Mouse (Mus musculus) C2C12 (cell line): ENCODE data around the gene Trpm1. TPM values are rescaled to one million over a fixed set of nuclear protein-coding genes. Genes with fewer than 3 reads are reported as not detected.

ENCODE experiments used
- H3K27me3 ChIP-seq: one replicate; pipeline ENCODE4 v1.6.1; 2011; ENCODE audit not compliant: control insufficient read depth, insufficient read depth, insufficient read length
- H3K36me3 ChIP-seq: one replicate; pipeline ENCODE4 v1.6.1; 2011; ENCODE audit not compliant: control insufficient read depth, insufficient read depth
- H3K4me3 ChIP-seq: one replicate; pipeline ENCODE4 v1.5.1; 2011; ENCODE audit warnings: mild to moderate bottlenecking, control low read depth; ENCODE audit not compliant: poor library complexity, insufficient read depth, severe bottlenecking
- H3K79me2 ChIP-seq: one replicate; pipeline ENCODE4 v1.6.1; 2011; ENCODE audit not compliant: control insufficient read depth, insufficient read depth
- H3K79me3 ChIP-seq: one replicate; pipeline ENCODE4 v1.6.1; 2011; ENCODE audit warnings: low read depth, control low read depth
- H3ac ChIP-seq: one replicate; pipeline ENCODE3; 2011; ENCODE audit warnings: low read depth; ENCODE audit not compliant: control insufficient read depth, insufficient read length
- CEBPB ChIP-seq: IDR thresholded peaks from one replicate; pipeline ENCODE4 v1.6.1; 2011; ENCODE audit warnings: low read depth, mild to moderate bottlenecking, control low read depth, moderate library complexity
- CTCF ChIP-seq: IDR thresholded peaks from one replicate; pipeline ENCODE4 v1.5.1; 2011; ENCODE audit not compliant: control insufficient read depth, insufficient read depth, insufficient read length
- FOSL1 ChIP-seq: IDR thresholded peaks from one replicate; pipeline ENCODE4 v1.8.0; 2011; ENCODE audit warnings: mild to moderate bottlenecking, low read length; ENCODE audit not compliant: poor library complexity, insufficient read depth, severe bottlenecking
- MAX ChIP-seq: IDR thresholded peaks from one replicate; pipeline ENCODE4 v1.6.1; 2011; ENCODE audit warnings: mild to moderate bottlenecking, control low read depth
- MYOD1 ChIP-seq: IDR thresholded peaks from one replicate; pipeline ENCODE4 v1.6.1; 2011; ENCODE audit warnings: low read depth; ENCODE audit not compliant: control insufficient read depth, insufficient read length
- MYOG ChIP-seq: IDR thresholded peaks from one replicate; pipeline ENCODE4 v1.6.1; 2011; ENCODE audit not compliant: control insufficient read depth, insufficient read length; ENCODE audit errors: extremely low read depth
- USF1 ChIP-seq: IDR thresholded peaks from one replicate; pipeline ENCODE4 v1.6.1; 2011; ENCODE audit warnings: low read depth, mild to moderate bottlenecking, control low read depth, moderate library complexity
- polyA plus RNA-seq: library from polyadenylated mRNA; unstranded; fragments of >200 nt; fragmentation: generic; extraction: Trizol; gene quantifications from one replicate; pipeline ENCODE4 v1.2.1, GENCODE M21; 2012; ENCODE audit warnings: missing spikeins

Gene Trpm1
- polyA plus RNA-seq, 1 experiment, result 0.02 TPM

- Histone ChIP-seq H3K36me3 (no peaks in the 10 kb centered on the region), H3ac (no peak overlapping the region), H3K79me2 (no peaks in the 10 kb centered on the region), H3K27me3 (no peaks in the 10 kb centered on the region), H3K4me3 (no peak overlapping the region), H3K79me3 (no peaks in the 10 kb centered on the region)
- TF ChIP-seq CTCF, result no peak
- no peak for TF ChIP-seq CEBPB
- TF ChIP-seq MYOD1, result no peak
- no peak for TF ChIP-seq USF1
- TF ChIP-seq MAX, result no peak
- TF ChIP-seq FOSL1, result no peak
- TF ChIP-seq MYOG, result no peak
Measured at GRCm38 (mm10) chr7:64161990-64162389, 8.4 kb downstream of the Trpm1 start.

DNA sequence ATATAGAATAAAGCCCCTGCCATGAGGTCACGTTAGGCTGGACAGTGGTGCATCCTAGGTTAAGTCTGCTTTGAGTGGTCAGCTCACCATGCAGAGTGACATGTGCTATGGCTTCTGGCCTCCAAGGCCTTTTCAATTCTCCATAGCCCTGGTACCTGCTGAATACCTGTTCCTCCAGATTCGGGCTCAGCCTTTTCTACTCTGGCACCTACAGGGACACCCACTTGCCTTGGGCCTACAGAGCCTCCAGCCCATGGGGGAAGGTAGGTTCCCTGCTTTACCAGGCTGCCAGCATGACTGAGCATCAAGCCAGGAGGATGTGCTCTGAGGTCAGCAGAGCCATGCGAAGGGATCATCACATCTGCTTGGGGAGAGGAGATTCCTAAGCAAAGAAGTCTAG lies 9.5 kb downstream of the Trpm1 start:
- H3K79me3 ChIP-seq, result no peaks in the 10 kb centered on the region
- H3K36me3 ChIP-seq, result no peaks in the 10 kb centered on the region
- H3K79me2 ChIP-seq, result no peaks in the 10 kb centered on the region
- TF ChIP-seq MYOD1 (no peak), CTCF (no peak), CEBPB (no peak), FOSL1 (no peak), USF1 (no peak), MAX (no peak), MYOG (no peak)
- no peaks in the 10 kb centered on the region for H3K27me3 ChIP-seq
- H3ac ChIP-seq, result no peak overlapping the region
- H3K4me3 ChIP-seq, result no peak overlapping the region

- H3K4me3 ChIP-seq, result no peak overlapping the region
- H3K79me2 ChIP-seq, result no peaks in the 10 kb centered on the region
- TF ChIP-seq CEBPB (no peak), FOSL1 (no peak), CTCF (no peak), MAX (no peak), MYOD1 (no peak), MYOG (no peak)
- no peaks in the 10 kb centered on the region for H3K27me3 ChIP-seq
- no peak overlapping the region for H3ac ChIP-seq
- H3K79me3 ChIP-seq, result no peaks in the 10 kb centered on the region
- no peaks in the 10 kb centered on the region for H3K36me3 ChIP-seq
Measured at GRCm38 (mm10) chr7:64163890-64164289, 10.3 kb downstream of the Trpm1 start.

DNA sequence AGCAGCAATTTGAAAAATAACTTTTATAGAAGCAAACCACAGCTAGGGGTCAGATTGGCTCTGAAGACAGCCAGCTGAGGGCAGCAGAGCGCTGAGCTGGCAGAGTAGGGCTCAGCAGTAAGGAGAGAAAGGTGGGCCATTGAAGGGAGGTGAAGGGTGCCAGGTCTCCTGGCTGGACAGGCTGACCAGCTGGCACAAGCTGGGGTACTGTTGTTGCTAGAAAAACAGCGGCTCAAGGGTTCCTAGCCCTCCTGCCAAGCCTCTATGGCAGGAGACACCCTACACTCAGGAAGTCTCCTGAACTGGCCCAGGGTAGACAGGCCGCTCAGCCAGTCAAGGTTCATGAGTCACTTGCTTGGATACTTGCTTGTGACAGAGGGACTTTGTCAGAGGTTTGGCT lies 11.4 kb downstream of the Trpm1 start:
- peak; percentile 66 for TF ChIP-seq CTCF
- TF ChIP-seq MYOD1, result no peak
- no peak for TF ChIP-seq USF1
- no peak for TF ChIP-seq CEBPB
- no peak for TF ChIP-seq FOSL1
- TF ChIP-seq MAX, result no peak
- no peak for TF ChIP-seq MYOG
- no peaks in the 10 kb centered on the region for H3K79me2 ChIP-seq
- H3K27me3 ChIP-seq, result no peaks in the 10 kb centered on the region
- no peak overlapping the region for H3K4me3 ChIP-seq
- no peak overlapping the region for H3ac ChIP-seq
- H3K36me3 ChIP-seq, result no peaks in the 10 kb centered on the region
- no peaks in the 10 kb centered on the region for H3K79me3 ChIP-seq

GRCm38 (mm10) chr7:64166025-64166424 lies 12.4 kb downstream of the Trpm1 start:
- Histone ChIP-seq H3K4me3 (no peak overlapping the region), H3ac (no peak overlapping the region), H3K36me3 (no peaks in the 10 kb centered on the region), H3K79me3 (no peaks in the 10 kb centered on the region), H3K27me3 (no peaks in the 10 kb centered on the region), H3K79me2 (no peaks in the 10 kb centered on the region)
- TF ChIP-seq FOSL1, result no peak
- TF ChIP-seq USF1, result no peak
- no peak for TF ChIP-seq MYOG
- no peak for TF ChIP-seq MAX
- no peak for TF ChIP-seq CTCF
- no peak for TF ChIP-seq CEBPB
- no peak for TF ChIP-seq MYOD1

GRCm38 (mm10) chr7:64166724-64167123 lies 13.1 kb downstream of the Trpm1 start:
- no peaks in the 10 kb centered on the region for H3K36me3 ChIP-seq
- no peak overlapping the region for H3ac ChIP-seq
- no peaks in the 10 kb centered on the region for H3K27me3 ChIP-seq
- no peaks in the 10 kb centered on the region for H3K79me3 ChIP-seq
- H3K79me2 ChIP-seq, result no peaks in the 10 kb centered on the region
- no peak overlapping the region for H3K4me3 ChIP-seq
- TF ChIP-seq MAX (no peak), CEBPB (no peak), CTCF (no peak), FOSL1 (no peak), MYOD1 (no peak), MYOG (no peak), USF1 (no peak)
